Mouse (Mus musculus) midbrain, embryonic 12.5 days (tissue): ENCODE measurements around the gene Cd5. TPM values are rescaled to one million over a fixed set of nuclear protein-coding genes. Genes with fewer than 3 reads are reported as not detected.

Source experiments
- ATAC-seq: fragments of 200-750 bp; cut with Nextera tagmentation; 2 replicates; pipeline ENCODE4 v1.8.0; 2017; ENCODE audit warnings: low read depth, moderate TSS enrichment, moderate library complexity; ENCODE audit not compliant: low FRiP score
- H3K27ac ChIP-seq: fragments of 300-500 bp; sonication (generic); replicated peaks from 2 replicates; pipeline ENCODE4 v1.5.1; 2016; ENCODE audit warnings: mild to moderate bottlenecking
- H3K27me3 ChIP-seq: fragments of 300-500 bp; sonication (generic); 2 replicates; pipeline ENCODE4 v1.6.1; 2016; ENCODE audit warnings: mild to moderate bottlenecking
- H3K36me3 ChIP-seq: fragments of 300-500 bp; sonication (generic); 2 replicates; pipeline ENCODE4 v1.6.1; 2016
- H3K4me1 ChIP-seq: fragments of 300-500 bp; sonication (generic); 2 replicates; pipeline ENCODE4 v1.6.1; 2016
- H3K4me2 ChIP-seq: fragments of 300-500 bp; sonication (generic); replicated peaks from 2 replicates; pipeline ENCODE4 v1.6.1; 2016; ENCODE audit warnings: mild to moderate bottlenecking, moderate library complexity
- H3K4me3 ChIP-seq: fragments of 300-500 bp; sonication (generic); 2 replicates; pipeline ENCODE4 v1.5.1; 2016; ENCODE audit warnings: mild to moderate bottlenecking
- H3K9ac ChIP-seq: fragments of 300-500 bp; sonication (generic); replicated peaks from 2 replicates; pipeline ENCODE4 v1.6.1; 2016; ENCODE audit warnings: mild to moderate bottlenecking, moderate library complexity
- H3K9me3 ChIP-seq: fragments of 300-500 bp; sonication (generic); 2 replicates; pipeline ENCODE4 v1.6.1; 2016; ENCODE audit warnings: mild to moderate bottlenecking
- WGBS: fragments of 180-500 bp; shearing (Covaris S2); methylation state at CpG from one replicate; pipeline ENCODE4 v1.1.7; 2016; 5-methylcytosine and 5-hydroxymethylcytosine counted together
- polyA plus RNA-seq: library from polyadenylated mRNA; unstranded; fragments of >200 nt; fragmentation: Nextera tagmentation; extraction: Ambion mirVana; gene quantifications from 2 replicates; pipeline ENCODE4 v1.2.1, GENCODE M21; 2016

Gene Cd5
- polyA plus RNA-seq, 1 experiment from 2014 or later, result 0.32 TPM

DNA sequence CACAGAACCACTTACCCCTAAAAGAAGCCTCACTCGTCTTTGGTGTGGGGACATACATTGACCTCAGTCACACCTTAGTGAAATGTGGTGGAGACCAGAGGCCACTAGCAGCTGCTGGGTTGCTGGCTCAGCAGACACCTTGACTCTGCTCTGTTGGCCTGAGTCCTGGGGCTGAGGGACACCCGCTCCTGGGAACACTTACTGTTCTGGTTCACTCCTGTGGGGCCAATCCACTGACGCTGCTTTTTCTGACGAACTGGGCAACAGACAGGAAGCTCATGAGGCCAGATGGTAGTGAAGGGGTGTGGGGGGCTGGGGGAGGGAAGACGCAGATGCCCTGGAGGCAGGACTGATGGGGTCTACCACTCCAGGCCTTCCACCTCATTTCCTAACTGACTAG is 17.7 kb downstream of the Cd5 start:
- H3K4me3 ChIP-seq, result no peak overlapping the region
- H3K27ac ChIP-seq, result no peak overlapping the region
- H3K9me3 ChIP-seq, result no peaks in the 10 kb centered on the region
- no peak overlapping the region for H3K4me2 ChIP-seq
- no peak overlapping the region for H3K9ac ChIP-seq
- H3K27me3 ChIP-seq, result peaks cover 3% of the 10 kb centered on the region; the same call in 1 of the 2 replicates
- peaks cover 27% of the 10 kb centered on the region for H3K4me1 ChIP-seq
- WGBS, result 71% methylated on average over 5 of the region's 5 CpGs
- ATAC-seq, result no peak
- no peaks in the 10 kb centered on the region for H3K36me3 ChIP-seq

DNA sequence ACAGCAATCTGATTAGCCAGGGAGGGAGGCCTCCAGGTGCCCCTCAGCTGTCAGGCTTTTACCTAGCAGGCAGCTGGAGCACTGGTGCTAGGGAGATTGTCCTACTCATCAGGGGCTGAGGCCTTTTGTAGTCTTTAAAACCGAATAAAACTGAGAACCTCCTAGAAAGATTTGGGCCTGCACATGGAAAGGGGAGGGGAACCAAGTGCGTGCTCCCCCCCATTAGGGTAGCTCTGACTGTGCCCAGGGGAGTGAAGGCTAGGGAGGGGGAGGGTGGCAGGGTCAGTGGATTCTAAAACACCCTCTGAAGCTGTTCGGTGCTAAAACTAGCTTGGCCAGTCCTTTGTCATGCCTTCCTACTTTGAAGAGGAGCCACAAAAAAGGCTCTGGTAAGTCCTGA is 18.3 kb downstream of the Cd5 start:
- Histone ChIP-seq H3K27me3 (peaks cover 3% of the 10 kb centered on the region; the same call in 1 of the 2 replicates), H3K27ac (peak overlapping the region; percentile 60), H3K9ac (no peak overlapping the region), H3K4me3 (no peak overlapping the region), H3K4me1 (peaks cover 27% of the 10 kb centered on the region), H3K9me3 (no peaks in the 10 kb centered on the region), H3K4me2 (no peak overlapping the region), H3K36me3 (no peaks in the 10 kb centered on the region)
- 27% methylated on average over 3 of the region's 3 CpGs for WGBS
- no peak for ATAC-seq

DNA sequence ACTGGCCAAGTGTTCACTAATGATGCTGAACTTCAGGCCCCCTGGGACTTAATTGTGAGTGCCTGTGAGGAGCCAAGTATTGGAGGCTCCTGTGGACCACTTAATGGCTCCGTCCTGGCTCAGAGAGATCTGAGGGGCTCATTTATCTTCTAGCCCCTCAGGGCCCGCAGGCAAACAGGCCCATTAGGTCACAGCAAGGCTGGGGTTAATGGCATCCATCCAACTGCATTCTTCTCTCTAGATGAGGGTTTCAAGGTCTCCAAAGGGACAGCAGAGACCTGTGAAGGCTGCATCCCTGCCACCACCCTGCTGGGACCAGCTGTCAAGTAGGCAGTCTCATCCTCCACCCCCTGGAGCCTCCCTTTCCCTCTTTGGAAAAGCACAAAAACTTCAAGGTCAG is 19.1 kb downstream of the Cd5 start:
- no peak overlapping the region for H3K4me2 ChIP-seq
- H3K9me3 ChIP-seq, result no peaks in the 10 kb centered on the region
- H3K4me3 ChIP-seq, result no peak overlapping the region
- H3K9ac ChIP-seq, result no peak overlapping the region
- WGBS, result 47% methylated on average over 2 of the region's 2 CpGs
- H3K27me3 ChIP-seq, result no peaks in the 10 kb centered on the region
- H3K36me3 ChIP-seq, result no peaks in the 10 kb centered on the region
- 0 out of 2 replicates have a peak overlapping the region, but pooled peaks have one; percentile 12 for H3K27ac ChIP-seq
- peaks cover 27% of the 10 kb centered on the region for H3K4me1 ChIP-seq
- peak; percentile 45; the same call in 1 of the 2 replicates for ATAC-seq

DNA sequence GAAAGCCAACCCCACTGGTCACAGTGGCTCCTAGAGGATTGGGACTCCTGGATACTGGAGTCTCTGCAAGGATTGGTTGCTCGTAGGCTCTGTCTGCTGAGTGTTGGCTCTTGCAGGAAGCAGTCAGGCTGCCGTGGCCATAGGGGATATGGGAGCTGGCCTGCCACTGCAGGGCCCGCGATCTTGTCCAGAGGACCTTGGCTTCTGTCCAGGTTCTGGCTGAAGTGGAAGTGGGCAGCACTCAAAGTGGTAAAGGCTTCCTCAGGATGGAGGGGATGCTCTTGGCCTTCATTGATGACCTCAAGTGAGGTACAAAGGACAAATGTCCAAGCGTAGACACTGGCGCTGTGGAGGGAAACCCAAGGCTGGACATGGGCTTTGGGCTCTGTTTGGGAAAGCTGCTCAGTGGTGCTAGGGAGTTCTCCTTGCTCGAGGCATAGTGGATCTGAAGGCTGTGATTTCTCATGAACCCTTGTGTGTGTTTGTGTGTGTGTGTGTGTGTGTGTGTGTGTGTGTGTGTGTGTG is 20.5 kb downstream of the Cd5 start:
- H3K36me3 ChIP-seq, result peaks cover 8% of the 10 kb centered on the region
- no peaks in the 10 kb centered on the region for H3K27me3 ChIP-seq
- no peaks in the 10 kb centered on the region for H3K9me3 ChIP-seq
- H3K4me2 ChIP-seq, result no peak overlapping the region
- no peak overlapping the region for H3K27ac ChIP-seq
- no peak overlapping the region for H3K9ac ChIP-seq
- WGBS, result 88% methylated on average over 7 of the region's 7 CpGs
- no peak overlapping the region for H3K4me3 ChIP-seq
- H3K4me1 ChIP-seq, result peaks cover 25% of the 10 kb centered on the region
- ATAC-seq, result no peak

DNA sequence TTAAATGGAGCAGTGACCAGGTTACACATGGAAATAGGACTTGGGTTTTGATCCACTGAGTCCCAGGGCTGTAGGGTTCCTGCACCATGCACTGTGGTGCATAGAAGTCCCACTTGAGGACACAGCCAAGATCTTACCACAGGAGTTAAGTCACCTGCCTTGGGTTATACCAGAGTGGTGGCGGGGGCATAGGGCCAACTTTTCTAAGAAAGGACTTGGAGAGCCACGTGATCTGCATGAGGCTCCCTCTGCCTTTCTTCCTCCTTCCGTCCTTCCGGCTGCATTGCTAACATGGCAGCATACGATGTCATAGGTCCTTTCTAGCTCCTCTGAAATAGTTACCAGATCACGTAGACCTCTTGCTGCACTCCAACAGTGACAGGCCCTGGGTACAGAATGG is 23.3 kb downstream of the Cd5 start:
- H3K9me3 ChIP-seq, result no peaks in the 10 kb centered on the region
- no peak overlapping the region for H3K4me3 ChIP-seq
- WGBS, result 91% methylated on average over 6 of the region's 6 CpGs
- ATAC-seq, result no peak
- no peak overlapping the region for H3K9ac ChIP-seq
- no peak overlapping the region for H3K4me2 ChIP-seq
- H3K27me3 ChIP-seq, result no peaks in the 10 kb centered on the region
- H3K36me3 ChIP-seq, result peaks cover 36% of the 10 kb centered on the region
- peaks cover 15% of the 10 kb centered on the region for H3K4me1 ChIP-seq
- no peak overlapping the region for H3K27ac ChIP-seq

DNA sequence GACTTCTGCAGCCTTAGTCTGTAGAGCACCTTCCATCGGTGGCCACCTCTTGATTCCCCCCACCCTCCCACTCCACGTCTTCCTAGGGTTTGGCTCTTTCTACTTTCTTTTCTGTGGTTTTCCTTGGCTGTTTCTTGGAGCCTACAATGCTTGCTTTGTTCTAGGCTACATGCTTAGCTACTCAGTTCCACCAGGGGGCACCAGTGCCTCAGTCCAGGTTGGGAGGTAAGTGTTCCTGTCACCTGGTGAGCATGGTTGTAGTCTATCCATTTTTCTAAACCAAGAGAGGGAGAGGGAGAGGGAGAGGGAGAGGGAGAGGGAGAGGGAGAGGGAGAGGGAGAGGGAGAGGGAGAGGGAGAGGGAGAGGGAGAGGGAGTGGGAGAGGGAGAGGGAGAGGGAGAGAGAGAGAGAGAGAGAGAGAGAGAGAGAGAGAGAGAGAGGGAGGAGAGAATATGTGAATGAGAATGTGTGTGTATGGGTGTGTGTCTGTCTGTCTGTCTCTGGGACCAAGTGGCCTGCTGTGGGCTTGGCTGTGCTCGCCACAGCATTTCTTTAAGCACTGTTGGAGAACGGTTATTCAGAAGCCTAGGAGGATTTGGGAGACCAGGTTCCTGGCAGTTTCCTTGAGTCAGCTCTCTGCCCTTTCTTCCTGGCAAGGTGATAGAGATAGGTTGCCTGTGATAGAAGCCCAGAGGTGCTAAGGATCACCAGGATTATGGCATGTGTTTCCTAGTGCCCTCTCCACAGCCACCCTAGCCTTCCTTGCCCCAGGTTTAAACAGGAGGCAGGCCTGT is 23.9 kb downstream of the Cd5 start:
- Histone ChIP-seq H3K27me3 (no peaks in the 10 kb centered on the region), H3K4me3 (no peak overlapping the region), H3K4me2 (no peak overlapping the region), H3K9me3 (no peaks in the 10 kb centered on the region), H3K36me3 (peaks cover 36% of the 10 kb centered on the region), H3K27ac (no peak overlapping the region), H3K9ac (no peak overlapping the region), H3K4me1 (peaks cover 15% of the 10 kb centered on the region)
- ATAC-seq, result peak; percentile 50; the same call in 1 of the 2 replicates
- WGBS, result 48% methylated on average over 4 of the region's 4 CpGs

DNA sequence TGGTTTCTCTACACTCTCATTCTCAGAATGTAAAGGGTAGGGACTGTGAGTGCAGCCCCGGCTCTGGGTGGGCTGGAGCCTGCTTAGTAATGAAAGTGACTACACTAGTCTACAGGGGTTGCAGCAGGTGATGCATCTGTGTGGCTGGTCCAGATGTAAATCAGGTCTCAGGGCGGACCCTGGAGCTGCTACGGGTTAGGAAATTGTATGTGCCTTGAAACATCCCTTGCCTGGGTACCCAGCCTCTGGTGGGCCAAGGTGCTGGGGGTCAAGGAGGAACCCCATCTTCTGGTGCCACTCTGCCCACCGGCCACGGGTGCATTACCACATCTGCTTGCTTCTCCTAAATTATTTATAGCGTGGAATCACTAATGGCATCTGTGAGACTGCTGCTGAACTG is 24.6 kb downstream of the Cd5 start:
- H3K9me3 ChIP-seq, result no peaks in the 10 kb centered on the region
- WGBS, result 80% methylated on average over 6 of the region's 6 CpGs
- no peak overlapping the region for H3K4me3 ChIP-seq
- H3K9ac ChIP-seq, result no peak overlapping the region
- H3K27me3 ChIP-seq, result no peaks in the 10 kb centered on the region
- peaks cover 20% of the 10 kb centered on the region for H3K4me1 ChIP-seq
- H3K27ac ChIP-seq, result no peak overlapping the region
- H3K4me2 ChIP-seq, result no peak overlapping the region
- ATAC-seq, result no peak
- peaks cover 36% of the 10 kb centered on the region for H3K36me3 ChIP-seq

DNA sequence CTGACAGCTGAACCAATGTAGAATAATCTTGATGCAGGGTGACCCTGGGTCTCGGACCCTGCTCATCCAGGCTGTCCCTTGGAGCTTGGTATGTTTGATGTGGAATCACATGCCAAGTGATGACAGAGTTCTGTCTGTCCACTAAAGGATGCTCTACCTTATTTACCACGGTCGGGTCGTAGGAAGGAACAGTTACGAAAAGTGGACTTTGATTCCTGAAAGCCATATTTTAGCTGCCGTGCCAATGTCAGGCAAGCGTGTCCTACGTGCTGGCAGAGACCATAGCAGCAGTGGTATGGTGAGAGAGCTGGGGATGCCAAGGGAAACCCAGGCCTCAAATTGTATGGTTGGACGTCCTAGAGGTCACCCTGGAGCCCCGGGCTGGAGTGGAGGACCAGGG is 25.3 kb downstream of the Cd5 start:
- Histone ChIP-seq H3K9me3 (no peaks in the 10 kb centered on the region), H3K4me2 (no peak overlapping the region), H3K4me3 (no peak overlapping the region), H3K4me1 (peaks cover 20% of the 10 kb centered on the region), H3K36me3 (peaks cover 36% of the 10 kb centered on the region), H3K9ac (no peak overlapping the region), H3K27ac (no peak overlapping the region), H3K27me3 (no peaks in the 10 kb centered on the region)
- WGBS, result 92% methylated on average over 10 of the region's 10 CpGs
- ATAC-seq, result no peak

DNA sequence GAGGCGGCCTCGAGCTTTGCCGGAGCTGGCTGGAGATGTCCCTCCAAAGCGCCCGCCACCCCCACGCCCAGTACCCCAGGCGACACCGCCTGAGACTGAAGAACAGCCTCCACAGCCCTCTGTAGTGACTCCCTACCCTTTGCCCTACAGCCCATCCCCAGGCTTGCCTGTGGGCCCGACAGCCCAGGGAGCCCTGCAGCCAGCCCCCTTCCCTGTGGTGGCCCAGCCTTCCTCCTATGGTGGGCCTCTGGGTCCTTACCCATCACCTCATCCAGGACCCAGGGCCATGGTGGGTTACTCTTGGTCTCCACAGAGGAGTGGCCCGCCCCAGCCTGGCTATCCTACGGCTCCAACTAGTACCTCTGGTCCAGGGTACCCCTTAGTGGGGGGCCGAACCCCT is 26.2 kb downstream of the Cd5 start:
- Histone ChIP-seq H3K36me3 (peaks cover 40% of the 10 kb centered on the region), H3K27me3 (no peaks in the 10 kb centered on the region), H3K4me3 (no peak overlapping the region), H3K27ac (no peak overlapping the region), H3K4me1 (peaks cover 20% of the 10 kb centered on the region), H3K9me3 (no peaks in the 10 kb centered on the region), H3K4me2 (no peak overlapping the region), H3K9ac (no peak overlapping the region)
- ATAC-seq, result no peak
- 93% methylated on average over 12 of the region's 12 CpGs for WGBS

DNA sequence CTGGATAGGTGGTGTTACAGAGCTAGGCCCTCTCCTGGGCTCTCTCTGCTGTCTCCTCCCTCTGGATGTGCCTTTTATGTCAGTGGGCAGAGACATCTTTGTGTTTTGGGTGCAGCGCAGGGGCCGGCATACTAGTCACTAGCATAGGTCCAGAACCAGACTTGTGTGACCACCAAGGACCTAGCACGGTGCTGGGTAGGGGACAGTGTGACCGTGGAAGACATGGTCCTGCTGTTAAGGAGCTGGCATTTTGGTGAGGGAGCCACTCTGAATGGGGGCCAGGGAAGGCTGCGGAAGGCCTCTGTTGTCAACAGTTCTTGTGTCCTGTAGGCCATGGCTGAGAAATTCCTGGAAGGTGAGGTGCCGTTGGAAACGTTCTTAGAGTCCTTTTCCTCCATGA is 26.6 kb downstream of the Cd5 start:
- H3K9me3 ChIP-seq, result no peaks in the 10 kb centered on the region
- H3K27ac ChIP-seq, result no peak overlapping the region
- ATAC-seq, result no peak
- peaks cover 43% of the 10 kb centered on the region for H3K36me3 ChIP-seq
- H3K4me1 ChIP-seq, result peaks cover 20% of the 10 kb centered on the region
- no peak overlapping the region for H3K9ac ChIP-seq
- no peaks in the 10 kb centered on the region for H3K27me3 ChIP-seq
- no peak overlapping the region for H3K4me2 ChIP-seq
- WGBS, result 99% methylated on average over 7 of the region's 7 CpGs
- no peak overlapping the region for H3K4me3 ChIP-seq

DNA sequence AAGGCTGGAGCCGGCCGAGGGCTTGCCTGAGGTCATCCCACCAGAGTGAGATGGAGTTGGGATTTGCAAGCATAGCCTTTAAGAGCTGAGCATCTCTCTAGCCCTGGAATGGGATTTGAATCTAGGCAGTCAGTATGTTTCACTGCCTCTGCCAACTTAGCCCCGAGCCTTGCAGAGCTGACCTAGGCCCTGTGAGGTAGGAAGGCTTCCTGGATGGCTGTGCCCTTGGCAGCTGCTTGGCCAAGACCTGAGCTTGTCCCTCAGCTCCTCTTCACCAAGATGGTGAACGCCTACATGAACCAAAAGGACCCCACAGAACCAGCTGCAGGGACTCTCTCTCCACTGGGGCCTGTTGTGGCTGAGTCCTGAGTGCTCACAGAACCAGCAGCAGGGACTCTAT is 28.1 kb downstream of the Cd5 start:
- no peak for ATAC-seq
- H3K27ac ChIP-seq, result no peak overlapping the region
- no peak overlapping the region for H3K4me2 ChIP-seq
- peaks cover 20% of the 10 kb centered on the region for H3K4me1 ChIP-seq
- H3K27me3 ChIP-seq, result no peaks in the 10 kb centered on the region
- H3K9ac ChIP-seq, result no peak overlapping the region
- no peaks in the 10 kb centered on the region for H3K9me3 ChIP-seq
- WGBS, result 93% methylated on average over 4 of the region's 4 CpGs
- peaks cover 49% of the 10 kb centered on the region for H3K36me3 ChIP-seq
- no peak overlapping the region for H3K4me3 ChIP-seq

DNA sequence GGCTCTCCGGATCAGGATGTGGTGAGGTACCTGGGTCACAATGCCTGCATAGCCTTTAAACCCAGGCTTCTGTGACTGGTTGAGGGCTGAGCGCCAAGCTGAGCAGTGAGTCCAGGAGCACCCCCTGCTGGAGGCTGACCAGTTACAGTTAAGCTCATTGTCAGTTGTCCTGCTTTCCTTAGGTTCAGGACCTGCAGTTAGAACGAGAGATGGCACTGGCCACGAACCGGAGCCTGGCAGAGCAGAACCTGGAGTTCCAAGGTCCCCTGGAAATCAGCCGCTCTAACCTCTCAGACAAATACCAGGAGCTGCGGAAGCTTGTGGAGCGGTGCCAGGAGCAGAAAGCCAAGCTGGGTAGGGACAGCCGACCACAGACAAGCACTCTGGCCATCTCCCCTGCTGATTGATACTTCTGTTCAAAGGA is 28.7 kb downstream of the Cd5 start:
- peaks cover 49% of the 10 kb centered on the region for H3K36me3 ChIP-seq
- H3K4me2 ChIP-seq, result no peak overlapping the region
- no peak overlapping the region for H3K9ac ChIP-seq
- H3K27me3 ChIP-seq, result no peaks in the 10 kb centered on the region
- peak overlapping the region; percentile 72 for H3K27ac ChIP-seq
- H3K9me3 ChIP-seq, result no peaks in the 10 kb centered on the region
- 78% methylated on average over 9 of the region's 9 CpGs for WGBS
- H3K4me3 ChIP-seq, result no peak overlapping the region
- peak; percentile 7; the same call in 1 of the 2 replicates for ATAC-seq
- H3K4me1 ChIP-seq, result peaks cover 20% of the 10 kb centered on the region
